Mouse (Mus musculus) hindbrain, postnatal 0 days (tissue): Measurements from ENCODE around the gene Retreg1. TPM values are rescaled to one million over a fixed set of nuclear protein-coding genes. Genes with fewer than 3 reads are reported as not detected.
A peak's percentile ranks its signal among the peaks of the same experiment; 100 is the strongest.

Experiments used
- ATAC-seq: fragments of 200-750 bp; cut with Nextera tagmentation; 2 replicates; pipeline ENCODE4 v1.8.0; 2017; ENCODE audit warnings: mild to moderate bottlenecking, moderate TSS enrichment, moderate library complexity
- DNase-seq: peaks from one replicate; pipeline ENCODE4 v3.0.0-alpha.2; 2015; ENCODE audit warnings: low spot score
- H3K27ac ChIP-seq: fragments of 300-500 bp; sonication (generic); 2 replicates; pipeline ENCODE4 v1.5.1; 2014; ENCODE audit warnings: mild to moderate bottlenecking
- H3K27me3 ChIP-seq: fragments of 300-500 bp; sonication (generic); 2 replicates; pipeline ENCODE4 v1.6.1; 2014; ENCODE audit warnings: low read length, mixed read lengths; ENCODE audit not compliant: insufficient read depth
- H3K36me3 ChIP-seq: fragments of 300-500 bp; sonication (generic); 2 replicates; pipeline ENCODE4 v1.6.1; 2014; ENCODE audit warnings: low read length, mixed read lengths; ENCODE audit not compliant: insufficient read depth
- H3K4me1 ChIP-seq: fragments of 300-500 bp; sonication (generic); 2 replicates; pipeline ENCODE4 v1.6.1; 2014; ENCODE audit warnings: antibody characterized with exemption, low read length, mixed read lengths; ENCODE audit not compliant: insufficient read depth
- H3K4me2 ChIP-seq: fragments of 300-500 bp; sonication (generic); 2 replicates; pipeline ENCODE4 v1.6.1; 2014; ENCODE audit warnings: low read depth, mild to moderate bottlenecking, low read length, moderate library complexity, mixed read lengths
- H3K4me3 ChIP-seq: fragments of 300-500 bp; sonication (generic); 2 replicates; pipeline ENCODE4 v1.5.1; 2014; ENCODE audit warnings: low read length
- H3K9ac ChIP-seq: fragments of 300-500 bp; sonication (generic); replicated peaks from 2 replicates; pipeline ENCODE4 v1.6.1; 2014; ENCODE audit warnings: mild to moderate bottlenecking, low read length, moderate library complexity, mixed read lengths
- H3K9me3 ChIP-seq: fragments of 300-500 bp; sonication (generic); 2 replicates; pipeline ENCODE4 v1.6.1; 2016; ENCODE audit warnings: low read length, mixed read lengths
- CTCF ChIP-seq: IDR thresholded peaks from 2 replicates; pipeline ENCODE4 v1.5.1; 2016; ENCODE audit warnings: antibody characterized with exemption, control low read depth, low read depth
- WGBS: fragments of 180-500 bp; shearing (Covaris S2); extraction: QIAGEN DNeasy Blood & Tissue Kit; methylation state at CpG from one replicate; pipeline ENCODE4 v1.1.7; 2014; 5-methylcytosine and 5-hydroxymethylcytosine counted together
- polyA plus RNA-seq: library from polyadenylated mRNA; unstranded; fragments of >200 nt; fragmentation: Nextera tagmentation; extraction: Ambion mirVana; gene quantifications from 2 replicates; pipeline ENCODE4 v1.2.1, GENCODE M21; 2015
- total RNA-seq: library from RNA; depleted of rRNA; stranded (reverse); fragments of >200 nt; gene quantifications from 2 replicates; pipeline ENCODE4 v1.2.3, GENCODE M21; 2014

Gene Retreg1
- total and polyA plus RNA-seq, 2 experiments from 2014 or later = 21.0 to 31.7 TPM

DNA sequence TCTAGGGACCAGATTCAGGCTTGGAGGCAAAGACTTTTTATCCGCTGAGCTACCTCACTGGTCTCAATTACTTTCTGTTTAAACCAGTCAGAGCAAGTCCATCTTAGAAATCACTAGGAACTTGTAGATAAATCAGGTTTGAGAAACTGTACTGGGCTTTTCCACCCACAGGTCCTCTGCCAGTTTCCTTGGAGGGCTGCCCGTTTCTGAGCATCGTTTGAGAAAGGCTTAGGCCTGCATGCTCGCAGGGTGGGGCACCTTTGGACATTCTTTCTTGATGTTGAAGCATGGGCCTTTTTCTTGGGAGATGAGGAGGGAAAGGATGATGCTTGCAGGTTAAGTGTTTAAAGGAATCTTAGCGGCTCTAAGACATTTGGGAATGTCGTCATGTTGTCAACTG is 77.9 kb downstream of the Retreg1 start:
- WGBS = 83% methylated on average over 6 of the region's 6 CpGs
- Histone ChIP-seq H3K27me3 (no peaks in the 10 kb centered on the region), H3K9me3 (no peaks in the 10 kb centered on the region), H3K4me2 (no peak overlapping the region), H3K9ac (no peak overlapping the region), H3K27ac (no peak overlapping the region), H3K36me3 (no peaks in the 10 kb centered on the region), H3K4me1 (no peaks in the 10 kb centered on the region), H3K4me3 (no peak overlapping the region)
- TF ChIP-seq CTCF = no peak
- DNase-seq (no peak), ATAC-seq (no peak)

DNA sequence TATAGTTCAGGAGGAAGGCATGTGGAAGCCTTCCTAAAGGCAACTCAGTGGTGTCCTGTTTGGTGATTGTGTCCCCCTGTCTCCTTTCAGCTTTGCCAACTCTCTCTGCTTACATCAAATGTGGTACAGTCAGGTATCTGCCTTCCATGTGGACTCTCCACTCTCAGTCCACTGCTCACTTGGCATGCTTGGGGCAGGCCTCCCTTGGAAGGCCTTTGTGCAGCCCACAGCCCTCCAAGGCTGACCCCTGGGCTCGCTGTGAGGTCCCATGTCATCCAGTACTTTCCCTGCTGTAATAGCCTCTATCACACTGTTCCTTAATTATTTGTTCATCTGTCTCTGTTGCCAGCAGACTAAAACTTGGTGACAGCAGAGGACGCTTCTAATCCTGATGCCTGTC is 79.0 kb downstream of the Retreg1 start:
- H3K9me3 ChIP-seq = no peaks in the 10 kb centered on the region
- no peaks in the 10 kb centered on the region for H3K36me3 ChIP-seq
- ATAC-seq (no peak), DNase-seq (no peak)
- H3K9ac ChIP-seq = no peak overlapping the region
- H3K4me1 ChIP-seq = no peaks in the 10 kb centered on the region
- H3K27me3 ChIP-seq = no peaks in the 10 kb centered on the region
- 61% methylated on average over 2 of the region's 2 CpGs for WGBS
- no peak overlapping the region for H3K4me2 ChIP-seq
- TF ChIP-seq CTCF = no peak
- H3K27ac ChIP-seq = no peak overlapping the region
- H3K4me3 ChIP-seq = no peak overlapping the region

DNA sequence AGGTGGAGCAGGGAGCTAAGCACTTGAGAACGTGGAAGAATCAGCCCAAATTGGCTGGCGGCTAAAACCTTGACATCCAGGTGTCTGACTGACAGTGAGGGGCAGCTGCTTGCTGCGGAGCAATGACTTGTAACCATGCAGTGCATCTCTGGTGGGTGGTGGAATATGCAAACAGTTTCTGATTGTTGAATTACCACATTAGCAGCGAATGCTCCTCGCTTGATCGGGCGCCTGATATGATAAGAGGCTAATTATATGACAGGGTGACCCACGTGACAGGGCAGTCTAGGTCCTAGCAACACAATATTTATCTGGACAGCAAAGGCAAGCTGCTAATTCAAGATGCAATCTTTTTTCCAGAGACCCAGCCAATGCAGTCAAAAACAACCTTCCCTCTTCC is 80.9 kb downstream of the Retreg1 start:
- H3K27ac ChIP-seq = no peak overlapping the region
- no peaks in the 10 kb centered on the region for H3K4me1 ChIP-seq
- no peak overlapping the region for H3K4me3 ChIP-seq
- no peak overlapping the region for H3K4me2 ChIP-seq
- ATAC-seq = no peak
- H3K9ac ChIP-seq = no peak overlapping the region
- 79% methylated on average over 8 of the region's 8 CpGs for WGBS
- TF ChIP-seq CTCF = no peak
- DNase-seq = no peak
- H3K27me3 ChIP-seq = no peaks in the 10 kb centered on the region
- no peaks in the 10 kb centered on the region for H3K36me3 ChIP-seq
- H3K9me3 ChIP-seq = no peaks in the 10 kb centered on the region

DNA sequence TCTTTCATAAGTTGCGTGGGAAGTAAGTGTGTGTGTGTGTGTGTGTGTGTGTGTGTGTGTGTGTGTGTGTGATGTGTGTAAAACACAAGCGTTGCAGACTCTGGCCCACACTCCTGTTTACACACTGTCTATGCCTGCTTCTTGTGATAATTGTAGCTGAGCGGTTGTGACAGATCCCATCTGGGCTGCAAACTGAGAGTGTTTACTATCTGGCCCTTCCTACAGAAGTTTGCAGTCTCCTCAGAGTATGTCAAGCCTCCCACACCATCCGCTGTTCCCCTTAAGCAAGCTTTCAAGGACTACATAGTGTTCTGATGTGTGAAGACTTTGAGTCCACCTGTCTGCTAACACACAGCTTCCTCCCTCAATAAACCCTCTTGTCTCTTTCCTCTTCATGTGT is 83.2 kb downstream of the Retreg1 start:
- WGBS = 88% methylated on average over 4 of the region's 4 CpGs

DNA sequence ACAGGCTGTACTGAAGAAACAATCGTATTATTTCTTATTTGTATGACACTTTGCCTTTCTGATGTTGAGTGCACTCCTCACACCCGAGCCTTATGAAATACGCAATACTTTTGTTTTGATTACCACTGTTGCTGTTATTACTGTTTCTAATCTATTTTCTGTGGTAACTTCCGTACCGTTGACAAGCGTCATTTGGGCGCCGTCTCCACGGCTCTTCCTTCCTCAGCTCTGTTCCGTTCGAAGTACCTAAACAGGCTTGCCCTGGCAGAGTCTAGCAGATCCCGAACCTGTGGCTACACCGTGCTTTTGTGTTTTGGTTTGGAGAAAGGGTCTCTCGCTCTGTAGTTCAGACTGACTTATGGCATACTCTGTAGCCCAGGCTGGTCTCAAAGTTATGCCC is 84.1 kb downstream of the Retreg1 start:
- Histone ChIP-seq H3K4me2 (no peak overlapping the region), H3K9me3 (no peaks in the 10 kb centered on the region), H3K27ac (no peak overlapping the region), H3K4me1 (no peaks in the 10 kb centered on the region), H3K36me3 (no peaks in the 10 kb centered on the region), H3K27me3 (no peaks in the 10 kb centered on the region), H3K4me3 (no peak overlapping the region), H3K9ac (no peak overlapping the region)
- ATAC-seq = no peak
- no peak for DNase-seq
- 93% methylated on average over 14 of the region's 14 CpGs for WGBS
- TF ChIP-seq CTCF = no peak

More for the DNA sequence above, 83.2 kb downstream of the Retreg1 start:
- TF ChIP-seq CTCF = no peak
- no peak for ATAC-seq
- Histone ChIP-seq H3K4me1 (no peaks in the 10 kb centered on the region), H3K9ac (no peak overlapping the region), H3K27ac (no peak overlapping the region), H3K4me2 (no peak overlapping the region), H3K9me3 (no peaks in the 10 kb centered on the region), H3K27me3 (no peaks in the 10 kb centered on the region), H3K4me3 (no peak overlapping the region), H3K36me3 (no peaks in the 10 kb centered on the region)
- DNase-seq = no peak

DNA sequence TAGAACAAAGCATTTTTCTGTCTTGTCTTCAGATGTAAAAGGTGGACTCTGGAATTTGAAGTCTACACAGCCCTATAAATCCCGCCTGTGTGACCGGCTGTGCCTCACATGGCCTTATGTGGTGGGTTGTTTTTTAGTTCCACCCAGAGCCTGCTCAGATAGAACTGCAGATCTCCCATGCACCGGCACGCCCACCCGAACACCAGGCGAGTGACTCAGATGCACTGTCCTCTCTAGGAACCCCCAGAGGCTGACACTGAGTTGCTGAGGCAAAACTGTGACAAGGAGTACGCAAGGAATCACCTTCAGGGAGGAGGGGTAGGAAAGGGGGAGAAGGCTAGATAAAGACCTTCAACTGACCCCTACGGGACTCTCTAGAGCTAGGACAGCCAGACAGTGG is 85.0 kb downstream of the Retreg1 start:
- Histone ChIP-seq H3K36me3 (no peaks in the 10 kb centered on the region), H3K9ac (no peak overlapping the region), H3K27me3 (no peaks in the 10 kb centered on the region), H3K4me2 (no peak overlapping the region), H3K4me3 (no peak overlapping the region), H3K4me1 (0 out of 2 replicates have a peak, but pooled peaks cover 4% of the 10 kb centered on the region), H3K9me3 (no peaks in the 10 kb centered on the region), H3K27ac (no peak overlapping the region)
- DNase-seq (no peak), ATAC-seq (no peak)
- TF ChIP-seq CTCF = no peak
- WGBS = 89% methylated on average over 8 of the region's 8 CpGs

DNA sequence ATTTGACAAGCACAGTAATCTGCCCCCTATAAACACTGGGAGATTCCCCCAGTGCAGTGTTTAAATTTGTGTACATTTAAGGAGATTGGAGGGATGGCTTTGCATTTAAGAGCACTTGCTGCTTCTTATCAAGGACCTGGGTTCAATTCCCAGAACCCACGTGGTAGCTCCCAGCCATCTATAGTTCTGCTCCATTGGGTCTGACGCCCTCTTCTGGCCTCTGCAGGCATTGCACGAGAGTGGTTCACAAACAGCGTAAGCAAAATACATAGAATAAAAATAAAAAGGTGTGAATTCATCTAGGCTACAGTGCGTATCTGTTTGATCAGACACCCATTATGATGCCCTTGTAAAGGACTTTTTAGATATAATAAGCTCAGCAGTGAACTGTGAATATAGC is 85.9 kb downstream of the Retreg1 start:
- no peaks in the 10 kb centered on the region for H3K9me3 ChIP-seq
- H3K4me3 ChIP-seq = no peak overlapping the region
- no peak overlapping the region for H3K27ac ChIP-seq
- no peaks in the 10 kb centered on the region for H3K36me3 ChIP-seq
- 0 out of 2 replicates have a peak, but pooled peaks cover 7% of the 10 kb centered on the region for H3K4me1 ChIP-seq
- DNase-seq = no peak
- peak; percentile 40 for TF ChIP-seq CTCF
- ATAC-seq = no peak
- H3K9ac ChIP-seq = no peak overlapping the region
- WGBS = 67% methylated on average over 5 of the region's 5 CpGs
- H3K4me2 ChIP-seq = no peak overlapping the region
- no peaks in the 10 kb centered on the region for H3K27me3 ChIP-seq
